Mouse (Mus musculus) heart, embryonic 11.5 days (tissue): Measurements from ENCODE around the gene Fam98c. TPM values are rescaled to one million over a fixed set of nuclear protein-coding genes. Genes with fewer than 3 reads are reported as not detected.
"Not testable (repeated sequence)": the region's sequence is repeated elsewhere in the genome, so short reads cannot be mapped to it uniquely, and the experiment has no call there.

Experiments used
- ATAC-seq: fragments of 200-750 bp; cut with Nextera tagmentation; replicated peaks from 2 replicates; pipeline ENCODE4 v1.8.0; 2017; ENCODE audit warnings: moderate library complexity; ENCODE audit not compliant: insufficient number of reproducible peaks, low FRiP score, low TSS enrichment
- H3K27ac ChIP-seq: fragments of 300-500 bp; sonication (generic); 2 replicates; pipeline ENCODE4 v1.5.1; 2014; ENCODE audit warnings: mild to moderate bottlenecking, low read depth, low read length
- H3K27me3 ChIP-seq: fragments of 300-500 bp; sonication (generic); 2 replicates; pipeline ENCODE4 v1.6.1; 2014; ENCODE audit warnings: mild to moderate bottlenecking, low read length, mixed read lengths; ENCODE audit not compliant: control insufficient read depth, insufficient read depth
- H3K36me3 ChIP-seq: fragments of 300-500 bp; sonication (generic); 2 replicates; pipeline ENCODE4 v1.6.1; 2014; ENCODE audit warnings: mild to moderate bottlenecking, low read length, moderate library complexity, mixed read lengths; ENCODE audit not compliant: control insufficient read depth, insufficient read depth
- H3K4me1 ChIP-seq: fragments of 300-500 bp; sonication (generic); 2 replicates; pipeline ENCODE4 v1.6.1; 2014; ENCODE audit warnings: low read length; ENCODE audit not compliant: control insufficient read depth, insufficient read depth
- H3K4me2 ChIP-seq: fragments of 300-500 bp; sonication (generic); 2 replicates; pipeline ENCODE4 v1.6.1; 2014; ENCODE audit warnings: mild to moderate bottlenecking, moderate library complexity
- H3K4me3 ChIP-seq: fragments of 300-500 bp; sonication (generic); 2 replicates; pipeline ENCODE4 v1.5.1; 2014; ENCODE audit warnings: low read depth, low read length
- H3K9ac ChIP-seq: fragments of 300-500 bp; sonication (generic); 2 replicates; pipeline ENCODE4 v1.6.1; 2014; ENCODE audit warnings: mild to moderate bottlenecking, low read depth, low read length, moderate library complexity
- H3K9me3 ChIP-seq: fragments of 300-500 bp; sonication (generic); replicated peaks from 2 replicates; pipeline ENCODE4 v1.6.1; 2016; ENCODE audit warnings: low read length; ENCODE audit not compliant: control insufficient read depth
- WGBS: fragments of 180-500 bp; shearing (Covaris S2); extraction: QIAGEN DNeasy Blood & Tissue Kit; methylation state at CpG from one replicate; pipeline ENCODE4 v1.1.7; 2014; ENCODE audit not compliant: insufficient replicate concordance; 5-methylcytosine and 5-hydroxymethylcytosine counted together
- polyA plus RNA-seq: library from polyadenylated mRNA; unstranded; fragments of >200 nt; fragmentation: Nextera tagmentation; extraction: Ambion mirVana; gene quantifications from 2 replicates; pipeline ENCODE4 v1.2.1, GENCODE M21; 2014

Gene Fam98c
- polyA plus RNA-seq, 1 experiment from 2014 or later, result 8.3 TPM

- H3K27ac ChIP-seq, result no peak overlapping the region
- no peak overlapping the region for H3K4me3 ChIP-seq
- H3K4me2 ChIP-seq, result no peak overlapping the region
- no peaks in the 10 kb centered on the region for H3K9me3 ChIP-seq
- no peaks in the 10 kb centered on the region for H3K36me3 ChIP-seq
- H3K4me1 ChIP-seq, result no peaks in the 10 kb centered on the region
- 80% methylated on average over 7 of the region's 7 CpGs for WGBS
- H3K9ac ChIP-seq, result no peak overlapping the region
- H3K27me3 ChIP-seq, result no peaks in the 10 kb centered on the region
- ATAC-seq, result no peak
These were observed 9.2 kb downstream of the Fam98c start for GRCm38 (mm10) chr7:29146625-29147367.

GRCm38 (mm10) chr7:29144006-29144405 lies 12.0 kb downstream of the Fam98c start:
- no peak for ATAC-seq
- Histone ChIP-seq H3K9ac (no peak overlapping the region), H3K36me3 (no peaks in the 10 kb centered on the region), H3K27me3 (no peaks in the 10 kb centered on the region), H3K4me2 (no peak overlapping the region), H3K4me3 (no peak overlapping the region), H3K4me1 (no peaks in the 10 kb centered on the region), H3K9me3 (no peaks in the 10 kb centered on the region), H3K27ac (no peak overlapping the region)
- WGBS, result 89% methylated on average over 4 of the region's 4 CpGs

- H3K36me3 ChIP-seq, result no peaks in the 10 kb centered on the region
- no peak overlapping the region for H3K9ac ChIP-seq
- H3K27ac ChIP-seq, result no peak overlapping the region
- 74% methylated on average over 8 of the region's 8 CpGs for WGBS
- H3K27me3 ChIP-seq, result peaks cover 5% of the 10 kb centered on the region
- H3K4me3 ChIP-seq, result no peak overlapping the region
- no peaks in the 10 kb centered on the region for H3K9me3 ChIP-seq
- H3K4me2 ChIP-seq, result no peak overlapping the region
- no peaks in the 10 kb centered on the region for H3K4me1 ChIP-seq
- no peak for ATAC-seq
These were observed 14.6 kb downstream of the Fam98c start for GRCm38 (mm10) chr7:29141416-29141815.

- ATAC-seq, H3K27ac ChIP-seq, H3K9ac ChIP-seq, H3K4me3 ChIP-seq, H3K36me3 ChIP-seq, H3K4me2 ChIP-seq, H3K9me3 ChIP-seq, H3K4me1 ChIP-seq: not testable (repeated sequence)
- H3K27me3 ChIP-seq, result peaks cover 19% of the 10 kb centered on the region
- 83% methylated on average over 3 of the region's 4 CpGs for WGBS
These were observed 16.8 kb downstream of the Fam98c start for GRCm38 (mm10) chr7:29139237-29139636.

- no peaks in the 10 kb centered on the region for H3K9me3 ChIP-seq
- ATAC-seq, result no peak
- H3K9ac ChIP-seq, result no peak overlapping the region
- 0 out of 2 replicates have a peak, but pooled peaks cover 3% of the 10 kb centered on the region for H3K4me1 ChIP-seq
- 25% methylated on average over 16 of the region's 16 CpGs for WGBS
- 0 out of 2 replicates have a peak overlapping the region, but pooled peaks have one; percentile 16 for H3K4me2 ChIP-seq
- peaks cover 19% of the 10 kb centered on the region for H3K27me3 ChIP-seq
- H3K27ac ChIP-seq, result no peak overlapping the region
- no peaks in the 10 kb centered on the region for H3K36me3 ChIP-seq
- no peak overlapping the region for H3K4me3 ChIP-seq
These were observed 18.6 kb downstream of the Fam98c start for GRCm38 (mm10) chr7:29137429-29137828.

- Histone ChIP-seq H3K36me3 (no peaks in the 10 kb centered on the region), H3K9me3 (no peaks in the 10 kb centered on the region), H3K27me3 (peaks cover 19% of the 10 kb centered on the region), H3K4me1 (0 out of 2 replicates have a peak, but pooled peaks cover 3% of the 10 kb centered on the region), H3K4me3 (peak within 1 kb of the TSS; percentile 25), H3K27ac (no peak within 1 kb of the TSS), H3K4me2 (peak within 1 kb of the TSS; percentile 53), H3K9ac (no peak within 1 kb of the TSS)
- WGBS, result 0% methylated on average over 17 of the region's 20 CpGs
- no peak for ATAC-seq
These were observed 21.2 kb downstream of the Fam98c start, which contains the start of gene Rasgrp4 for GRCm38 (mm10) chr7:29134693-29135386. TSS of gene Rasgrp4 (plus strand) at chr7:29134851.

GRCm38 (mm10) chr7:29134230-29134629 lies 21.8 kb downstream of the Fam98c start:
- Histone ChIP-seq H3K4me3 (peak overlapping the region; percentile 25), H3K9ac (no peak overlapping the region), H3K27me3 (peaks cover 19% of the 10 kb centered on the region), H3K36me3 (no peaks in the 10 kb centered on the region), H3K9me3 (no peaks in the 10 kb centered on the region), H3K27ac (no peak overlapping the region), H3K4me1 (0 out of 2 replicates have a peak, but pooled peaks cover 3% of the 10 kb centered on the region), H3K4me2 (peak overlapping the region; percentile 53)
- WGBS, result 2% methylated on average over 3 of the region's 4 CpGs
- no peak for ATAC-seq

GRCm38 (mm10) chr7:29128725-29129124 lies 27.3 kb downstream of the Fam98c start:
- Histone ChIP-seq H3K4me3 (no peak overlapping the region), H3K27ac (no peak overlapping the region), H3K27me3 (no peaks in the 10 kb centered on the region), H3K4me2 (no peak overlapping the region), H3K4me1 (no peaks in the 10 kb centered on the region; the same call in 1 of the 2 replicates), H3K36me3 (no peaks in the 10 kb centered on the region), H3K9me3 (no peaks in the 10 kb centered on the region), H3K9ac (no peak overlapping the region)
- no peak for ATAC-seq
- WGBS, result 63% methylated on average over 2 of the region's 2 CpGs
